Mouse (Mus musculus) cerebellum, adult 2 months (tissue): ENCODE measurements around the gene R3hdm2. TPM values are rescaled to one million over a fixed set of nuclear protein-coding genes. Genes with fewer than 3 reads are reported as not detected.

ENCODE experiments used
- DNase-seq, 2 experiments: peaks; one replicate each; pipeline ENCODE4 v3.0.0; 2021
- H3K27ac ChIP-seq: fragments of 200-500 bp; 2 replicates; pipeline ENCODE4 v1.5.1; 2012; ENCODE audit warnings: low read length, control low read depth, inconsistent platforms; ENCODE audit not compliant: insufficient read depth
- H3K27me3 ChIP-seq: fragments of 200-500 bp; 2 replicates; pipeline ENCODE4 v1.6.1; 2012; ENCODE audit warnings: inconsistent platforms, mild to moderate bottlenecking, low read length, moderate library complexity; ENCODE audit not compliant: control insufficient read depth, insufficient read depth
- H3K4me1 ChIP-seq: fragments of 200-500 bp; 2 replicates; pipeline ENCODE4 v1.6.1; 2011; ENCODE audit warnings: low read length; ENCODE audit not compliant: control insufficient read depth, insufficient read depth
- H3K4me3 ChIP-seq: fragments of 200-500 bp; replicated peaks from 2 replicates; pipeline ENCODE3; 2011; ENCODE audit warnings: mild to moderate bottlenecking, low read depth, low read length, control low read depth; ENCODE audit not compliant: insufficient read depth
- CTCF ChIP-seq: fragments of 200-500 bp; IDR thresholded peaks from 2 replicates; pipeline ENCODE4 v1.5.1; 2011; ENCODE audit warnings: low read depth, mild to moderate bottlenecking, control low read depth, low read length, moderate library complexity, borderline replicate concordance; ENCODE audit not compliant: insufficient read depth
- POLR2A ChIP-seq: fragments of 200-500 bp; IDR thresholded peaks from 2 replicates; pipeline ENCODE4 v1.6.1; 2011; ENCODE audit warnings: low read length, control low read depth, borderline replicate concordance; ENCODE audit not compliant: insufficient read depth
- WGBS: fragments of 180-500 bp; shearing (Covaris S2); methylation state at CpG from one replicate; pipeline ENCODE4 v1.1.7; 2018; 5-methylcytosine and 5-hydroxymethylcytosine counted together
- polyA plus RNA-seq: library from polyadenylated mRNA; depleted of rRNA; stranded (reverse); fragments of >200 nt; gene quantifications from 2 replicates; pipeline ENCODE4 v1.2.3, GENCODE M21; 2012

Gene R3hdm2
- polyA plus RNA-seq, 1 experiment, result 137 TPM

DNA sequence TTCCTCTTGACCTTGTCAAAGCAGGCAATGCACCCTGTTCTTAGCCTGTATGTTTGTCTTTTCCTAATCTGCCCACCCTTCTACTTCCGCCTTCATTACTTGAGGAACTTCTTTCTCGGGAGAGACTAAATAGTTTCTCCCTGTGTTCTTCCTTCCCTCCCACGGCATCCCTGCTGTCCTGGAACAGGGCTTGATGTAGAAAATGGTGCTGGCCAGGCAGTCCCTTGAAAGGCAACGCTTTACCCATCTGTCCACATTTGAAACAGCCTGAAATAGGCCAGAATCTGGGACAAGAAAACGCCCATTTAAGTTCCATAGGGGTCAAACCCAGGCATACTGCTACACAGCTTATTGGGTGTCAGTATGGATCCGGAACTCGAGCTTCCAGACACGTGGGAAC is 30.3 kb upstream of the R3hdm2 start:
- TF ChIP-seq POLR2A (no peak), CTCF (no peak)
- no peaks in the 10 kb centered on the region; the same call in 1 of the 2 replicates for H3K27me3 ChIP-seq
- WGBS, result 58% methylated on average over 8 of the region's 8 CpGs
- H3K4me3 ChIP-seq, result no peak overlapping the region
- DNase-seq, result no peak
- H3K4me1 ChIP-seq, result peaks cover 12% of the 10 kb centered on the region
- no peak overlapping the region for H3K27ac ChIP-seq

- H3K4me3 ChIP-seq, result peak overlapping the region; percentile 33
- H3K4me1 ChIP-seq, result peaks cover 12% of the 10 kb centered on the region
- no peaks in the 10 kb centered on the region for H3K27me3 ChIP-seq
- 16% methylated on average over 24 of the region's 24 CpGs for WGBS
- DNase-seq, result peak; percentile 81 to 85
- H3K27ac ChIP-seq, result no peak overlapping the region
- TF ChIP-seq CTCF (peak; percentile 89), POLR2A (0 out of 2 replicates have a peak, but pooled peaks have one; percentile 9)
Measured at GRCm38 (mm10) chr10:127350594-127351284, 29.4 kb upstream of the R3hdm2 start.

- Histone ChIP-seq H3K27ac (no peak overlapping the region), H3K27me3 (no peaks in the 10 kb centered on the region), H3K4me1 (peaks cover 12% of the 10 kb centered on the region), H3K4me3 (no peak overlapping the region)
- DNase-seq, result peak in 1 of 2 experiments; percentile 32
- WGBS, result 88% methylated on average over 8 of the region's 8 CpGs
- no peak for TF ChIP-seq CTCF
Measured at GRCm38 (mm10) chr10:127351285-127351595, 28.9 kb upstream of the R3hdm2 start.

DNA sequence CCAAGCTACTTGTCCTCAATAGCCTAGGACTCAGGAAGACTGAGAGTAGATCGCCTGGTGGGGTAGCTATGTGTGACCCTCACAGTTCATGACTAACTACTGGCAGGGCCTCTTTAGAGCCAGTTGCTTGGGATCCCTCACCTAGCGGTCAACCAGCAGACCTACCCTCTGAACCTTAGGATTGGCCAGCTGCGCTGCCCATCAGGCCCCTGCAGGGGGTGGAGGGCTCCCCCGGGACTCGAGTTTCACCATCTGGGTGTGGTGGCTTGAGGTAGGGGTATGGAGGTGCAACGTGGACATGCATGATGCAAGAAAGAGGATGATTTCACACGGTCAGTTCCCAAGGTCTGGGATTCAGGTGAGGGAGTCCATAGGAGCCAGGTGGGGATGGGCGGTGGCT is 28.4 kb upstream of the R3hdm2 start:
- no peaks in the 10 kb centered on the region for H3K27me3 ChIP-seq
- no peak for TF ChIP-seq CTCF
- no peak for TF ChIP-seq POLR2A
- H3K27ac ChIP-seq, result no peak overlapping the region
- peaks cover 12% of the 10 kb centered on the region for H3K4me1 ChIP-seq
- 80% methylated on average over 8 of the region's 8 CpGs for WGBS
- DNase-seq, result no peak
- no peak overlapping the region for H3K4me3 ChIP-seq

- H3K27ac ChIP-seq, result no peak overlapping the region
- TF ChIP-seq CTCF, result no peak
- TF ChIP-seq POLR2A, result no peak
- no peaks in the 10 kb centered on the region for H3K27me3 ChIP-seq
- no peak for DNase-seq
- peaks cover 12% of the 10 kb centered on the region for H3K4me1 ChIP-seq
- 81% methylated on average over 9 of the region's 9 CpGs for WGBS
- no peak overlapping the region for H3K4me3 ChIP-seq
Measured at GRCm38 (mm10) chr10:127352187-127352586, 27.9 kb upstream of the R3hdm2 start.

- Histone ChIP-seq H3K4me3 (no peak overlapping the region), H3K27me3 (no peaks in the 10 kb centered on the region), H3K4me1 (peaks cover 12% of the 10 kb centered on the region), H3K27ac (no peak overlapping the region)
- TF ChIP-seq POLR2A (no peak), CTCF (no peak)
- DNase-seq, result no peak
- WGBS, result 92% methylated on average over 11 of the region's 11 CpGs
Measured at GRCm38 (mm10) chr10:127352766-127353165, 27.4 kb upstream of the R3hdm2 start.

DNA sequence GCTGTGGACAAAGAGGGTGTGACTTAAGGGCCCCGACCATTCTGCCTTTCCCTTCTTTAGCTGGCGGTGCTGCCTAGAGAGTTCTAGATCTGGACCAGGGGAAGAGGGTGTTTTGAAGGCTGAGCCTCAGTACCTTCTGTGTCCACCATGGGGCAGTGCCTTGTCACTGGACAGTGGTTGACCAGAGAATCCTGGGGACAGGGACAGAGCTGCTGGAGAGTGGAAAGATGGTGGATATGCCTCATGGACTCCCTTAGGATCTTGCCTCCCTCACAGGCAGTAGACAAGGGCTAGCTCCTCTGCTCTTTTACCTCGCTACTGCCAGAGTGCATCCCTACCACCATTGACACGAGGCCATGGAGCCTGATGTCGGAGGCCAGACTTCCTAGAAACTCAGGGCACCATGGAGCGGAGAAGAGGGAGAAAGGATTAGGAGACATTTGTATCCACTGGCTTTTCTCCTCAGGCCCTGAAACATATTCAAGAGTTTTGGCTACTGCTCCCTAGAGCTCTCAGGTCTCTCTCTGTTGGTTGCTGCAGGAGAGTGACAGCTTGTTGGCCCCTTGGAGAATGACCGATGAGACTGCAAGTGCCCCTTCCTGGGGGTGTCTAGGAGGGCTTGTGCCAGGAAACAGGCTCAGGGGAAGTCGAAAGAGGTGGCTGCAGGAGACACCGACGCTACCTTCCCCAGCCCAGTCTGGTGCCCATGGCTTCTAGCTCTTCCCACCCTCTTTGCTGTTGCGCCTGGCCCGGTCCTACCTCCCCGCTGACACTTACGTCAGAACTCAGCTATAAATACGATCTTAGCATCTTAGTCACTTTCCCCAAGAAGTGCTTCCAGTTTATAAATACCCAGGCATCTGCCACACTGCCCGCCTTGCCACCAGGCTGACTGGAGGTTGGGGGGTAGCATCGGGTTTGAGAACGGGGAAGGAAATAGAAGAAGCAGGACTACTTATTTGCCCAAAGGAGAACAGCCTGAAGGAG is 25.9 kb upstream of the R3hdm2 start, which contains the start of gene Inhbe:
Gene Inhbe (minus strand): TSS at position 503 of the 987 bp plus-strand sequence.
- no peak within 1 kb of the TSS for H3K4me3 ChIP-seq
- H3K27me3 ChIP-seq, result no peaks in the 10 kb centered on the region
- H3K27ac ChIP-seq, result peak within 1 kb of the TSS; percentile 45
- TF ChIP-seq POLR2A (0 out of 2 replicates have a peak, but pooled peaks have one; percentile 8), CTCF (peak; percentile 55)
- WGBS, result 52% methylated on average over 18 of the region's 18 CpGs
- DNase-seq, result peak; percentile 79 to 87
- H3K4me1 ChIP-seq, result peaks cover 12% of the 10 kb centered on the region

DNA sequence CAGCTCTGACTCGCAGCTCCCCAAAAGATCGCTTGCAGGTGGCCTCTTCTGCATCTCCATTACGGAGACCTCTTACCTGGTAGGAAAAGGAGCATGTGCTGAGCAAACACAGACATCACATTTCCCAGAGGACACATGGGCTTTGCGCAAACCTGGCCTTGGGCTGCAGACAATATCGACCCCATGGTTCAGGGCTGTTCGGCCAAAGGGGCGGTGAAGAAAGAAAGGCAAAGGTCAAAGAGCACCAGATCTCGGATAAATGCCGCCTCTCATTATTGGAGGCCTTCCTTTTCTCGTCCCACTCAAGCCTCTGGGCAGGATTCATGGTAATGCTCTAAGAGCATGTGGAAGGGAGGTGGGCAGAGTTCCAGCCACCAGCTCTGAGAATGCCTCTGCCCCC is 24.8 kb upstream of the R3hdm2 start:
- 63% methylated on average over 10 of the region's 10 CpGs for WGBS
- no peaks in the 10 kb centered on the region for H3K27me3 ChIP-seq
- DNase-seq, result peak in 1 of 2 experiments; percentile 39
- no peak for TF ChIP-seq POLR2A
- TF ChIP-seq CTCF, result no peak
- no peak overlapping the region for H3K4me3 ChIP-seq
- peaks cover 8% of the 10 kb centered on the region; the same call in 1 of the 2 replicates for H3K4me1 ChIP-seq
- H3K27ac ChIP-seq, result no peak overlapping the region
